Mouse (Mus musculus): ENCODE measurements around the gene 4930579F01Rik.

- TF ChIP-seq CTCF (IDR thresholded peaks at IDR 0.05; ENCODE audit: extremely low read depth, insufficient read depth, low read length) = no peak
- no peak for TF ChIP-seq POLR2A (IDR thresholded peaks at IDR 0.05; ENCODE audit: extremely low read depth, insufficient read depth, low read length)
Measured at GRCm38 (mm10) chr3:138217631-138218264, 24.1 kb upstream of the 4930579F01Rik start, which contains the start of gene Adh7.

Data from cortical plate, adult 2 months (tissue).